Mouse (Mus musculus) liver, postnatal 0 days (tissue): Measurements from ENCODE around the gene B4galt2.

Source experiments
- CTCF ChIP-seq: sonication (generic); IDR thresholded peaks from 2 replicates; pipeline ENCODE4 v1.5.1; 2016; ENCODE audit warnings: antibody characterized with exemption, low read depth
- EP300 ChIP-seq: IDR thresholded peaks from 2 replicates; pipeline ENCODE4 v1.6.1; 2016; ENCODE audit warnings: antibody characterized with exemption, low read depth, mild to moderate bottlenecking

DNA sequence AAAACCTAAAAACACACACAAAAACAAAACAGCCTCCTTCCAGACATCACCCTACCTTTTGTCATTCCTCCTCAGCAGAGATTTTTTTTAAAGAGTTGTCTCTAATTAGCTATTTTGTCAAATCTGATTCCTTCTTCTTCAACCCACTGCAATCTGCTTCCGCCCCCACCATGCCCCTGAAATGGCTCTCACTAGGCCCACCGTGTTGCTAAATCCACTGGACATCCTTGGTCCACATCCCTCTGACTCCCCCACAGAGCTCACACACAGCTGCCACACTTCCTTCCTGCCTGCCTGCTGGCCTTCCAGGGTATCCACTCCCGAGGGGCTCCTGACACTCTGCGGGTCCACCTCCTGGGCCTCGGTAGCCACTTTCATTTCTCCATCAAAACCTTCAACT lies 4.6 kb downstream of the B4galt2 start:
- TF ChIP-seq CTCF (no peak), EP300 (no peak)
